Mouse (Mus musculus) layer of hippocampus, adult 9-11 months (tissue): ENCODE results near the gene Gm21188.
"Not testable (repeated sequence)": the region's sequence is repeated elsewhere in the genome, so short reads cannot be mapped to it uniquely, and the experiment has no call there.

ENCODE experiments used
- DNase-seq: peaks from one replicate; pipeline ENCODE4 v3.0.0; 2022

Gene Gm21188

DNA sequence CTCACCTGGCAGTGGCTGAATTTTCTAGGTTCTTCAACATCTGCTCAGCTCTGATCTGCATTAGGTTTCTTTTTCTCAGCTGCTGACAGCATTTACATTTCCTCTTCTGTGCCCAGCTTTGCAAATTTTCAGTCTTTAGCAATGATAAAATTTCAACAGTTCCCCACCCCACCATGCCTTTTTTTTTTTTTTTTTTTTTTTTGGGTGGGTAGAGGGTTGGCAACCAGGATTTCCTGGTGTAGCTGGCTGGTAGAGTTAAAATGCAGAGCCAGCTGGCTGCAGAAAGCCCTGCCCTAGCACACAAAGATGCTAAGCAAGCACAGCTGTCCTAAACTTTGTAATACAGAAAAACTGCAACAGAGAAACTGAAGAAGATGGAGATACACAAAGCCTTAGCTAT is at the start of gene Gm21188:
Gene Gm21188 (minus strand): TSS at position 110 of the 400 bp plus-strand sequence.
- DNase-seq: not testable (repeated sequence)

DNA sequence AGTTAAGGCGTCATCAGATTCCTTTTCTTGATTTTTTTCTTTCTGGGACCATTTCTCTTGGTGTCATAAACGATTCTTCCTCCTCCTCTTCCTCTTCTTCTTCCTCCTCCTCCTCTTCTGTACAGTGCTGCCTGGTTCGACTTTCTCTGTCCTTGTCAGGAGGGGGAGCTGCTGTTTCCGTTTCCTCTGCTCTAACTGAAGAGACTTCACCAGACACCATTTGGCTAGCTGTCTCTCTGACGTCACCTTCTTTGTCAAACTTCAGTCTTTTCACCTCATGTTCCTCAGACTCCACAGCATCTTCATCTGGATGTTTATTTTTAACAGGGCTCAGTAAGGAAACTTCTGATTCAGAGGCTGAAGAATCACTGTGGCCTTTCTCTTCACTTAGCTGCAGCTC is 47.3 kb upstream of the Gm21188 start:
- not testable (repeated sequence) for DNase-seq

DNA sequence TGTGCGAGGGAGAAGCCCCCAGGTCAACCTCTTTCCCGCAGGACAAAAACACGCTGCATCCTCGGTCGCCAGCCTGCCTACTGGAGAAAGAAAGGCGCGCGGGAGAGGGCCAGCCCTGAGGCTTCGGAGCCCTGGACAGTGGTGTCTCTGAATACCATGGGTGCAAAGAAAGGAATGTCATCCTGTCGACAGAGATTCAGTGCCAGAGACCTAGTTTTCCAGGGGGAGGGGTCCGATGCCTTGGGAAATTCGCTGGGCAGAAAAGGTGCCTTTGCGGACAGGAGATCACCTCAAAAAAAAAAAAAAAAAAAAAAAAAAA is 44.9 kb upstream of the Gm21188 start:
- not testable (repeated sequence) for DNase-seq

DNA sequence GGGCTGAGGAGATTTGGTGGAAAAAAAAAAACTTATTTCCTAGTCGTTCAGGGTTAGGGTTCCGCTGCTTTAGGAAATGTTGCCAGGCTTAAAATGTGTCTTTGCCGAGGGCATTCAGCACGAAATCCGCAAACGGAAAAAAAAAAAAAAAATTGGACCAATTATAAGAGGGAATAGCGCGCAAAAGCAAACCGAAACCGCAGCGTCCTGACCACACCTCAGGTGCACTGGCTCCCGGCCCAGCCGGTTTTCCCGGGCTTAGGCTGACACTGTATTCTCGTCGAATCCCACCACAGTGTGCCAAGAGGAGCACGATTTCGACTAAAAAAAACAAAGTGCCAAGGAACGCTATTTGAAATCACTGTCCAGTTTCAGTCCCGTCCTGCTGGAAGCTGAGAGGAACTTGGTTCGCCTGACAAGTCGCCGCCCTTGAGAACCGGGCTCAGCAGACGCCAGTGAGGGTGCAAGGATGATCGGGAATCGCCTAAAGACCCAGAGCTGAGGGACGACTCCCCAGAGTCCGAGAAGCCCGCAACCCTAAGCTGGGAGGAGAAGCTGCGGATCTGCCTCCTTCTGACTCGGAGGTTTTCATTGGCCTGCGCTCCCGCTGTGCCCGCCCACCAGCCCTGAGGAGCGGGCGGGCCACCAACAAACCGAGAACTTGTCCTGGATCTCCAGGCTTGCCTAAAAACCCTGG is 44.4 kb upstream of the Gm21188 start:
- not testable (repeated sequence) for DNase-seq

GRCm38 (mm10) chr13:120092950-120093349 is 41.0 kb upstream of the Gm21188 start:
- not testable (repeated sequence) for DNase-seq

DNA sequence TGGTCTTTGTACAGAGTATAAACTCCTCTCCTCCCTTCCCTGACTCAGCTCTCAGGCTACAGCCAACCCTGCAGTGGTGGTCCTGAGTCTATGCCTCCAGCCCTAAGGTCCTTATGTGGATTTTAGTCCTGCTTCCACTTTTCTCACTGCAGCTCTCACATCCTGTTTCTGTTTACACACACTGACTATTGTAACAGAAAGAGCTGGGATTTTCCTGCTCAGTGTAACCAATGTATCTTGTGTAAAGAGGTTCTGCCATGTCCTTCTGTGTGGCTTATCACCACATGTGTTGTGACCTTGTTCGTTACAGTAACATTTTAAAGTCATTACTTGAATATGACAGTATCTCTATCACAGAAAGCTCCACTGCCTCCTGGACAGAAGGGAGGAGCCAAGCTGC is 27.6 kb upstream of the Gm21188 start:
- not testable (repeated sequence) for DNase-seq

DNA sequence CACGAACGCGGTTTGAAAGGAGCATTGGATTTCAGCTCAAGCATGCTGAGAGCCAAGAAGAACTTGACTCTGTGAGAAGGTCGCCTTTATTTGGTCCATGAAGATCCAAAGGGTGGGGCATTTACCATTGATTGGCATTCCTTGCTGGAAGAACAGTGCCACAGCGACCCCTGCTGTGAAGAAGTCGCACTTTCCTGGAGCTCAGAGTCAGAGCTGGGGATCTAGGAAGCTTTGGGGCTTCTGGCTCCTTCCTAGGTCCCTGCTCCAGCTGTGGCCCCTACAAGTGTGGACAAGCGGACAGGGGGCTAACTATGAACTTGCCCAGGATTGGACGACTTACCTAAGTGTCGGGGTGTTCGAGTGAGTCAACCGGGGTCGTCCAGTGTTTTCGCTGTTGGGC is 18.9 kb upstream of the Gm21188 start:
- DNase-seq: not testable (repeated sequence)

- not testable (repeated sequence) for DNase-seq
These were observed 18.1 kb upstream of the Gm21188 start for GRCm38 (mm10) chr13:120070012-120070598.

- DNase-seq: not testable (repeated sequence)
These were observed 11.6 kb upstream of the Gm21188 start for GRCm38 (mm10) chr13:120063439-120064089.

GRCm38 (mm10) chr13:120062903-120063302 is 10.9 kb upstream of the Gm21188 start:
- DNase-seq: not testable (repeated sequence)

- not testable (repeated sequence) for DNase-seq
These were observed 3.4 kb downstream of the Gm21188 start for GRCm38 (mm10) chr13:120048608-120049007.

DNA sequence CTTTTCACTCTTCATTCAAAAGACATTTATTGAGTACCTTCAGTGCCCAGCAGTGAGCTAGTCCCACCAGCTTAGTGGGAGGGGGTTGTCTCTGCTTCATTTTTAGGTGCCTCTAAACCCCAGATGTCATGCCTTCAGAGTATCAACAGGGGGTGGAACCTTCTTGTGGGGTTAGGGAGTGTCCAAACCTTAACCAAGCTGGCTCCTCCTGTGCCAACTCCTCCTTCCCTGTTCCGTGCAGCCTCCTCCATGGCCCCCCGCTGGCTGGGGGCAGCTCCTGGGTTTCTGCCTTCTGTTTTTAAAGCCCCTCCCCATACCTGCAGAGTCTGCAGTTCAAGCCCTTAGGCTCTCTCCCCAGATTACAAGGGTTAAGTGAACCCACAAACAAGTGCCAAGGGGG is 3.8 kb downstream of the Gm21188 start:
- DNase-seq: not testable (repeated sequence)

DNA sequence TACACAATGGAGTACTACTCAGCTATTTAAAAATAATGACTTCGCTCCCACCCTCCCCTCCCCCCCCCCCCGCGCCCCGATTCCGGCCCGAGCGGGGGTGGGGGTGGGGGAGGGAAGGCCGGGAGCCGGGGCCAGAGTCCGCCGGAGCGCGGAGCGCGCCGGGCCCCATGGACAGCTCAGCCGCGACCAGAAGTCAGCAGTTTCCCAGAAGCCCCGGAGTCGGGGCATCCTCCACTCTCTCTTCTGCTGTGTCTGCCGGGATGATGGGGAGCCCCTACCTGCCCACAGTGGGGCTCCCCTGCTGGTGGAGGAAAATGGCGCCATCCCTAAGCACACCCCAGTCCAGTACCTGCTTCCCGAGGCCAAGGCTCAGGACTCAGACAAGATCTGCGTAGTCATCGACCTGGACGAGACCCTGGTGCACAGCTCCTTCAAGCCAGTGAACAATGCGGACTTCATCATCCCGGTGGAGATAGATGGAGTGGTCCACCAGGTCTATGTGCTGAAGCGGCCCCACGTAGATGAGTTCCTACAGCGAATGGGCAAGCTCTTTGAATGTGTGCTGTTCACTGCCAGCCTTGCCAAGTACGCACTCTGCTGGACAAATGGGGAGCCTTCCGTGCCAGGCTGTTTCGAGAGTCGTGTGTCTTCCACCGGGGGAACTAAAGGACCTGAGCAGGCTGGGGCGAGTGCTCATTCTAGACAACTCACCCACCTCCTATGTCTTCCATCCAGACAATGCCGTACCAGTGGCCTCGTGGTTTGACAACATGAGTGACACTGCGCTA is 5.4 kb downstream of the Gm21188 start:
- DNase-seq: not testable (repeated sequence)

- not testable (repeated sequence) for DNase-seq
These were observed 10.8 kb downstream of the Gm21188 start for GRCm38 (mm10) chr13:120041145-120041544.

GRCm38 (mm10) chr13:120037881-120038280 is 14.1 kb downstream of the Gm21188 start:
- not testable (repeated sequence) for DNase-seq

DNA sequence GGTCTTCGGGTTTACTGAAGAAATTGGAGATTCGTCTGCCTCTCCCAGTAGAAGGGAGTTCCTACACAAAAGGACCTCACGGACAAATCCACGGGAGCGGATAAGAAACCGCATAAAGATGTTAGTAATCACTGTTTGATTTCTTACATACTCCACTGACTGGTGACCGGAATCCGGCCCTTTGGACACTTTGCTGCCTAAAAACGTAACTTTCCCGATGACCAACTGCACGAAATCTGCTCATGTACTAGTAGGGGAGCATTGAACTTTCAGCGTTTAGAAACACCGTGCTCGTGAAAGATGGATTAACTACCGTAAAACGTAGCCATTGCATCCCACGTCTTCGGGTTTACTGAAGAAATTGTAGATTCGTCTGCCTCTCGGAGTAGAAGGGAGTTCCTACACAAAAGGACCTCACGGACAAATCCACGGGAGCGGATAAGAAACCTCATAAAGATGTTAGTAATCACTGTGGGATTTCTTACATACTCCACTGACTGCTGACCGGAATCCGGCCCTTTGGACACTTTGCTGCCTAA is 15.3 kb downstream of the Gm21188 start:
- not testable (repeated sequence) for DNase-seq

GRCm38 (mm10) chr13:120035151-120035550 is 16.8 kb downstream of the Gm21188 start:
- not testable (repeated sequence) for DNase-seq

GRCm38 (mm10) chr13:120034637-120035036 is 17.4 kb downstream of the Gm21188 start:
- DNase-seq: not testable (repeated sequence)

DNA sequence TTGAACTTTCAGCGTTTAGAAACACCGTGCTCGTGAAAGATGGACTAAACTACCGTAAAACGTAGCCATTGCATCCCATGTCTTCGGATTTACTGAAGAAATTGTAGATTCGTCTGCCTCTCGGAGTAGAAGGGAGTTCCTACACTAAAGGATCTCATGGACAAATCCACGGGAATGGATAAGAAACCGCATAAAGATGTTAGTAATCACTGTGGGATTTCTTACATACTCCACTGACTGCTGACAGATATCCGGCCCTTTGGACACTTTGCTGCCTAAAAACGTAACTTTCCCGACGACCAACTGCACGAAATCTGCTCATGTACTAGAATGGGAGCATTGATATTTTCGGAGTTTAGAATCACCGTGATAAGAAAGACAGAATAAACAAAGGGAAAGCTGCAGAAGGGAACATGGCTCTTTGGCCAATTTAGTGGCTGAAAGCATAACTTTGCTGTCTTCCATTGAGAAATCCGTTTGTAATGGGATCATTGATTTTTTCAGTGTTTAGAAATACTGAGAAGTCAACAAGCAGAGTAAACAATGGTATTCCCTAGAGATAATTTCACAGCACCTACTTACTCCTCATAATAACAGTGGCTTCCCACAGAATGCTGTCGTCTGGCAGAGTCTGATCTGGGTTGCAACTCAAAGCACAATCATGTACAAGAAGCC is 18.3 kb downstream of the Gm21188 start:
- DNase-seq: not testable (repeated sequence)

DNA sequence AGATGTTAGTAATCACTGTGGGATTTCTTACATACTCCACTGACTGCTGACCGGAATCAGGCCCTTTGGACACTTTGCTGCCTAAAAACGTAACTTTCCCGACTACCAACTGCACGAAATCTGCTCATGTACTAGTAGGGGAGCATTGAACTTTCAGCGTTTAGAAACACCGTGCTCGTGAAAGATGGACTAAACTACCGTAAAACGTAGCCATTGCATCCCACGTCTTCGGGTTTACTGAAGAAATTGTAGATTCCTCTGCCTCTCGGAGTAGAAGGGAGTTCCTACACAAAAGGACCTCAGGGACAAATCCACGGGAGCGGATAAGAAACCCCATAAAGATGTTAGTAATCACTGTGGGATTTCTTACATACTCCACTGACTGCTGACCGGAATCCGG is 20.3 kb downstream of the Gm21188 start:
- not testable (repeated sequence) for DNase-seq

DNA sequence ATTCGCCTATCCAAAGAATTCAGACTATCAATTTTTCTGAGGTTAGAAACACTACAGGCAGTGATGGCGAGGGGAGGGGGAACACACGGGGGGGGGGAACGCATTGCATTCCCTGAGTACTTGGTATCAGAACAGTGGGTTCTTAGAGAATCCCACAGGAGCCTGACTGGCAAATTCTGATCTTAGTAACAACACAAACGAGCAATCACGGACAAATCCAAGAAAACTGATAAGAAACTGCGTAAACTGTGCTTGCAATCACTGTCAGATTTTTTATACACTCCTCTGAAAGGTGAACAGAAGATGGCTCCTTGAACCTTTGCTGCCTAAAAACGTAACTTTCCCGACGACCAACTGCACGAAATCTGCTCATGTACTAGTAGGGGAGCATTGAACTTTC is 24.6 kb downstream of the Gm21188 start:
- not testable (repeated sequence) for DNase-seq

DNA sequence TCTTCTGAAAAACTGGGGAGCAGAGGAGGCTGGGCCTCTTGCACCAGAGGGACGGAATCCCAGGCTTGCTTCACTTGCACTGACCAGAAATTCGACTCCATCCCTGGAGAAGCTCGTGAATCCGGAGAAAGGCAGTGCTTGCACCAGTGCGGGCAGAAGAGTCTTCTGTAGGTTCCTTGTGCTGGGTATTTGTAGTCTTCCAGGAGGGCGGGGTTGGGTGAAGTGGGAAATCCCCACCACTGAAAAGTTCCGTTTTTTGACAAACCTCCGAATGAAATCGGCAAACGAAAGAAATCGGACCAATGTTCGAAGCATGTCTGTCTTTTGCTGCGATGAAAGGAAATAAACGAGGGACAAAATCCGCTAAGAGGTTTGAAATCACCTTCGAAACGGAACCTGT is 25.1 kb downstream of the Gm21188 start, which contains the start of gene Gm36079:
Gene Gm36079 (minus strand): TSS at position 101 of the 400 bp plus-strand sequence.
- not testable (repeated sequence) for DNase-seq
